Mouse (Mus musculus) small intestine, adult 2 months (tissue): ENCODE results near the gene Ncor1.

Experiments
- CTCF ChIP-seq: fragments of 200-500 bp; IDR thresholded peaks from 2 replicates; pipeline ENCODE4 v1.5.1; 2012; ENCODE audit warnings: low read depth, mild to moderate bottlenecking, control low read depth, inconsistent platforms, low read length, moderate library complexity, mixed read lengths; ENCODE audit not compliant: insufficient replicate concordance, insufficient read length; ENCODE audit errors: extremely low read depth
- POLR2A ChIP-seq: fragments of 200-500 bp; IDR thresholded peaks from 2 replicates; pipeline ENCODE4 v1.6.1; 2012; ENCODE audit warnings: low read depth, mild to moderate bottlenecking, control low read depth, inconsistent platforms, low read length, moderate library complexity

DNA sequence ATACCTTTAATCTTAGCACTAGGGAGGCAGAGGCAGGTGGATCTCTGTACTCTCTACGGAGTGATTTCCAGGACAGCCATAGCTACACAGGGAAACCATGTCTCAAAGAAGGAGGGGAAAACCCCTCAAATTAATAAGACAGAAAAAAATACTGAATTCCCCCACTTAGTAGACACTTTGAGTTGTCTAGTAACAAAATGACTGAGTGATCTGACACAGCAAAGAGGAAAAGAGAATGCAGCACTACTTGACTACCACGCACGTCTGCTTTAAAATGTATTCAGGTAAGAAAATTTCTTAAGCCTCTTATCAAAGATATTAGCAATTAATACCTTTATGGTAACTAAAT lies 70.0 kb downstream of the Ncor1 start:
- TF ChIP-seq POLR2A (no peak), CTCF (no peak)
